Mouse (Mus musculus): Measurements from ENCODE around the gene Adam1a. TPM values are rescaled to one million over a fixed set of nuclear protein-coding genes. Genes with fewer than 3 reads are reported as not detected.

The Adam1a gene
- polyA plus RNA-seq, 1 experiment: 0.77 TPM

- Histone ChIP-seq H3K79me2 (ENCODE audit: control insufficient read depth, insufficient read depth) (peaks cover 78% of the 10 kb centered on the region), H3ac (ENCODE audit: control insufficient read depth, insufficient read length) (no peak overlapping the region), H3K27me3 (ENCODE audit: control insufficient read depth, insufficient read depth, insufficient read length) (no peaks in the 10 kb centered on the region), H3K4me2 (ENCODE audit: low read depth) (no peak overlapping the region), H3K36me3 (ENCODE audit: control insufficient read depth, insufficient read depth) (no peaks in the 10 kb centered on the region), H3K4me3 (no peak overlapping the region)
- TF ChIP-seq TCF12 (IDR thresholded peaks at IDR 0.05; ENCODE audit: insufficient read depth, poor library complexity, severe bottlenecking) (no peak), USF1 (IDR thresholded peaks at IDR 0.05; ENCODE audit: low read depth) (no peak), MYOD1 (IDR thresholded peaks at IDR 0.05; ENCODE audit: control insufficient read depth in 1 of 3, insufficient read length in 2 of 3, low read depth in 2 of 3) (no peak), REST (IDR thresholded peaks at IDR 0.05; ENCODE audit: insufficient read depth, insufficient read length) (no peak), SRF (IDR thresholded peaks at IDR 0.05; ENCODE audit: control insufficient read depth, insufficient read length, low read depth) (no peak), CEBPB (IDR thresholded peaks at IDR 0.05; ENCODE audit: insufficient read depth, poor library complexity, severe bottlenecking) (no peak)
Observed at GRCm38 (mm10) chr5:121541235-121541634, 4.0 kb downstream of the Adam1a start.

- TF ChIP-seq REST (IDR thresholded peaks at IDR 0.05; ENCODE audit: insufficient read depth, insufficient read length) (no peak), MYOD1 (IDR thresholded peaks at IDR 0.05; ENCODE audit: control insufficient read depth in 1 of 3, insufficient read length in 2 of 3, low read depth in 2 of 3) (no peak), CEBPB (IDR thresholded peaks at IDR 0.05; ENCODE audit: insufficient read depth, poor library complexity, severe bottlenecking) (no peak), TCF12 (IDR thresholded peaks at IDR 0.05; ENCODE audit: insufficient read depth, poor library complexity, severe bottlenecking) (no peak), USF1 (IDR thresholded peaks at IDR 0.05; ENCODE audit: low read depth) (no peak), MAX (IDR thresholded peaks at IDR 0.05; ENCODE audit: low read depth) (no peak), POLR2A (IDR thresholded peaks at IDR 0.05; ENCODE audit: insufficient read length, low read depth) (no peak), E2F4 (IDR thresholded peaks at IDR 0.05; ENCODE audit: insufficient read depth) (no peak), TCF3 (IDR thresholded peaks at IDR 0.05; ENCODE audit: insufficient read length, low read depth) (no peak), POLR2AphosphoS2 (IDR thresholded peaks at IDR 0.05; ENCODE audit: insufficient read length, low read depth) (no peak), MYOG (IDR thresholded peaks at IDR 0.05; ENCODE audit: control insufficient read depth in 1 of 3, insufficient read depth in 1 of 3, insufficient read length in 2 of 3, low read depth in 2 of 3) (no peak), SRF (IDR thresholded peaks at IDR 0.05; ENCODE audit: control insufficient read depth, insufficient read length, low read depth) (no peak)
- Histone ChIP-seq H3K27me3 (ENCODE audit: control insufficient read depth, insufficient read depth, insufficient read length) (no peaks in the 10 kb centered on the region), H3K79me2 (ENCODE audit: control insufficient read depth, insufficient read depth) (peaks cover 78% of the 10 kb centered on the region), H3ac (ENCODE audit: control insufficient read depth, insufficient read length) (no peak overlapping the region), H3K4me2 (ENCODE audit: low read depth) (no peak overlapping the region), H3K36me3 (ENCODE audit: control insufficient read depth, insufficient read depth) (peaks cover 6% of the 10 kb centered on the region), H3K4me3 (no peak overlapping the region)
Observed at GRCm38 (mm10) chr5:121540066-121540465, 5.2 kb downstream of the Adam1a start.

- Histone ChIP-seq H3K27me3 (ENCODE audit: control insufficient read depth, insufficient read depth, insufficient read length) (no peaks in the 10 kb centered on the region), H3ac (ENCODE audit: control insufficient read depth, insufficient read length) (no peak overlapping the region), H3K36me3 (ENCODE audit: control insufficient read depth, insufficient read depth) (peaks cover 12% of the 10 kb centered on the region), H3K79me2 (ENCODE audit: control insufficient read depth, insufficient read depth) (peaks cover 53% of the 10 kb centered on the region), H3K4me3 (no peak overlapping the region), H3K4me2 (ENCODE audit: low read depth) (no peak overlapping the region)
- TF ChIP-seq TCF3 (IDR thresholded peaks at IDR 0.05; ENCODE audit: insufficient read length, low read depth) (no peak), USF1 (IDR thresholded peaks at IDR 0.05; ENCODE audit: low read depth) (no peak), REST (IDR thresholded peaks at IDR 0.05; ENCODE audit: insufficient read depth, insufficient read length) (no peak), SRF (IDR thresholded peaks at IDR 0.05; ENCODE audit: control insufficient read depth, insufficient read length, low read depth) (no peak), MAX (IDR thresholded peaks at IDR 0.05; ENCODE audit: low read depth) (no peak), E2F4 (IDR thresholded peaks at IDR 0.05; ENCODE audit: insufficient read depth) (no peak), POLR2A (IDR thresholded peaks at IDR 0.05; ENCODE audit: insufficient read length, low read depth) (no peak), MYOG (IDR thresholded peaks at IDR 0.05; ENCODE audit: control insufficient read depth in 1 of 3, insufficient read depth in 1 of 3, insufficient read length in 2 of 3, low read depth in 2 of 3) (no peak)
Observed at GRCm38 (mm10) chr5:121537588-121537987, 7.7 kb downstream of the Adam1a start.

- no peak overlapping the region for H3K4me2 ChIP-seq (ENCODE audit: low read depth)
- TF ChIP-seq REST (IDR thresholded peaks at IDR 0.05; ENCODE audit: insufficient read depth, insufficient read length): no peak
- TF ChIP-seq TCF12 (IDR thresholded peaks at IDR 0.05; ENCODE audit: insufficient read depth, poor library complexity, severe bottlenecking): no peak
- no peak for TF ChIP-seq USF1 (IDR thresholded peaks at IDR 0.05; ENCODE audit: low read depth)
- TF ChIP-seq MYOG (IDR thresholded peaks at IDR 0.05; ENCODE audit: control insufficient read depth in 1 of 3, insufficient read depth in 1 of 3, insufficient read length in 2 of 3, low read depth in 2 of 3): no peak
- no peak for TF ChIP-seq TCF3 (IDR thresholded peaks at IDR 0.05; ENCODE audit: insufficient read length, low read depth)
- no peak for TF ChIP-seq MYOD1 (IDR thresholded peaks at IDR 0.05; ENCODE audit: control insufficient read depth in 1 of 3, insufficient read length in 2 of 3, low read depth in 2 of 3)
- TF ChIP-seq SRF (IDR thresholded peaks at IDR 0.05; ENCODE audit: control insufficient read depth, insufficient read length, low read depth): no peak
- TF ChIP-seq POLR2AphosphoS2 (IDR thresholded peaks at IDR 0.05; ENCODE audit: insufficient read length, low read depth): no peak
- TF ChIP-seq POLR2A (IDR thresholded peaks at IDR 0.05; ENCODE audit: insufficient read length, low read depth): no peak
- TF ChIP-seq E2F4 (IDR thresholded peaks at IDR 0.05; ENCODE audit: insufficient read depth): no peak
- TF ChIP-seq MAX (IDR thresholded peaks at IDR 0.05; ENCODE audit: low read depth): no peak
- TF ChIP-seq CEBPB (IDR thresholded peaks at IDR 0.05; ENCODE audit: insufficient read depth, poor library complexity, severe bottlenecking): no peak
- peaks cover 12% of the 10 kb centered on the region for H3K36me3 ChIP-seq (ENCODE audit: control insufficient read depth, insufficient read depth)
Observed at GRCm38 (mm10) chr5:121536921-121537555, 8.2 kb downstream of the Adam1a start.

GRCm38 (mm10) chr5:121535116-121535515 is 10.2 kb downstream of the Adam1a start:
- H3K79me2 ChIP-seq (ENCODE audit: control insufficient read depth, insufficient read depth): peaks cover 28% of the 10 kb centered on the region
- no peak for TF ChIP-seq POLR2AphosphoS2 (IDR thresholded peaks at IDR 0.05; ENCODE audit: insufficient read length, low read depth)
- no peak for TF ChIP-seq CEBPB (IDR thresholded peaks at IDR 0.05; ENCODE audit: insufficient read depth, poor library complexity, severe bottlenecking)
- no peak for TF ChIP-seq MAX (IDR thresholded peaks at IDR 0.05; ENCODE audit: low read depth)

More at GRCm38 (mm10) chr5:121536921-121537555, 8.2 kb downstream of the Adam1a start:
- Histone ChIP-seq H3K79me2 (ENCODE audit: control insufficient read depth, insufficient read depth) (peaks cover 47% of the 10 kb centered on the region), H3K27me3 (ENCODE audit: control insufficient read depth, insufficient read depth, insufficient read length) (no peaks in the 10 kb centered on the region), H3K4me3 (no peak overlapping the region), H3ac (ENCODE audit: control insufficient read depth, insufficient read length) (no peak overlapping the region)

More at GRCm38 (mm10) chr5:121535116-121535515, 10.2 kb downstream of the Adam1a start:
- Histone ChIP-seq H3K36me3 (ENCODE audit: control insufficient read depth, insufficient read depth) (peaks cover 23% of the 10 kb centered on the region), H3K27me3 (ENCODE audit: control insufficient read depth, insufficient read depth, insufficient read length) (no peaks in the 10 kb centered on the region), H3K4me3 (no peak overlapping the region), H3K4me2 (ENCODE audit: low read depth) (no peak overlapping the region), H3ac (ENCODE audit: control insufficient read depth, insufficient read length) (no peak overlapping the region)
